Mouse (Mus musculus) embryonic facial prominence, embryonic 14.5 days (tissue): ENCODE measurements around the gene Eno2. TPM values are rescaled to one million over a fixed set of nuclear protein-coding genes. Genes with fewer than 3 reads are reported as not detected.

ENCODE experiments used
- ATAC-seq: fragments of 200-750 bp; cut with Nextera tagmentation; 2 replicates; pipeline ENCODE4 v1.8.0; 2017; ENCODE audit warnings: low read depth, moderate number of reproducible peaks, moderate TSS enrichment
- DNase-seq: peaks from one replicate; pipeline ENCODE4 v3.0.0-alpha.2; 2015; ENCODE audit warnings: low spot score
- H3K27ac ChIP-seq: fragments of 300-500 bp; sonication (generic); replicated peaks from 2 replicates; pipeline ENCODE4 v1.5.1; 2014; ENCODE audit warnings: low read depth, mild to moderate bottlenecking, low read length, moderate library complexity
- H3K27me3 ChIP-seq: fragments of 300-500 bp; sonication (generic); replicated peaks from 2 replicates; pipeline ENCODE4 v1.6.1; 2014; ENCODE audit warnings: low read length; ENCODE audit not compliant: control insufficient read depth, insufficient read depth
- H3K36me3 ChIP-seq: fragments of 300-500 bp; sonication (generic); 2 replicates; pipeline ENCODE4 v1.6.1; 2014; ENCODE audit warnings: low read length, mixed read lengths; ENCODE audit not compliant: control insufficient read depth, insufficient read depth
- H3K4me1 ChIP-seq: fragments of 300-500 bp; sonication (generic); 2 replicates; pipeline ENCODE4 v1.6.1; 2014; ENCODE audit warnings: antibody characterized with exemption, low read length; ENCODE audit not compliant: control insufficient read depth, insufficient read depth
- H3K4me2 ChIP-seq: fragments of 300-500 bp; sonication (generic); 2 replicates; pipeline ENCODE4 v1.6.1; 2014; ENCODE audit warnings: low read depth, mild to moderate bottlenecking, low read length, moderate library complexity, mixed read lengths
- H3K4me3 ChIP-seq: fragments of 300-500 bp; sonication (generic); 2 replicates; pipeline ENCODE4 v1.5.1; 2014; ENCODE audit warnings: low read depth, mild to moderate bottlenecking, low read length
- H3K9ac ChIP-seq: fragments of 300-500 bp; sonication (generic); 2 replicates; pipeline ENCODE4 v1.6.1; 2014; ENCODE audit warnings: low read depth, mild to moderate bottlenecking, low read length, moderate library complexity, mixed read lengths
- H3K9me3 ChIP-seq: fragments of 300-500 bp; sonication (generic); 2 replicates; pipeline ENCODE4 v1.6.1; 2016; ENCODE audit warnings: low read length; ENCODE audit not compliant: control insufficient read depth
- WGBS: fragments of 180-500 bp; shearing (Covaris S2); extraction: QIAGEN DNeasy Blood & Tissue Kit; methylation state at CpG from one replicate; pipeline ENCODE4 v1.1.7; 2014; 5-methylcytosine and 5-hydroxymethylcytosine counted together
- polyA plus RNA-seq: library from polyadenylated mRNA; unstranded; fragments of >200 nt; fragmentation: Nextera tagmentation; extraction: Ambion mirVana; gene quantifications from 2 replicates; pipeline ENCODE4 v1.2.1, GENCODE M21; 2014

Eno2 gene
- polyA plus RNA-seq, 1 experiment from 2014 or later: 11.2 TPM

DNA sequence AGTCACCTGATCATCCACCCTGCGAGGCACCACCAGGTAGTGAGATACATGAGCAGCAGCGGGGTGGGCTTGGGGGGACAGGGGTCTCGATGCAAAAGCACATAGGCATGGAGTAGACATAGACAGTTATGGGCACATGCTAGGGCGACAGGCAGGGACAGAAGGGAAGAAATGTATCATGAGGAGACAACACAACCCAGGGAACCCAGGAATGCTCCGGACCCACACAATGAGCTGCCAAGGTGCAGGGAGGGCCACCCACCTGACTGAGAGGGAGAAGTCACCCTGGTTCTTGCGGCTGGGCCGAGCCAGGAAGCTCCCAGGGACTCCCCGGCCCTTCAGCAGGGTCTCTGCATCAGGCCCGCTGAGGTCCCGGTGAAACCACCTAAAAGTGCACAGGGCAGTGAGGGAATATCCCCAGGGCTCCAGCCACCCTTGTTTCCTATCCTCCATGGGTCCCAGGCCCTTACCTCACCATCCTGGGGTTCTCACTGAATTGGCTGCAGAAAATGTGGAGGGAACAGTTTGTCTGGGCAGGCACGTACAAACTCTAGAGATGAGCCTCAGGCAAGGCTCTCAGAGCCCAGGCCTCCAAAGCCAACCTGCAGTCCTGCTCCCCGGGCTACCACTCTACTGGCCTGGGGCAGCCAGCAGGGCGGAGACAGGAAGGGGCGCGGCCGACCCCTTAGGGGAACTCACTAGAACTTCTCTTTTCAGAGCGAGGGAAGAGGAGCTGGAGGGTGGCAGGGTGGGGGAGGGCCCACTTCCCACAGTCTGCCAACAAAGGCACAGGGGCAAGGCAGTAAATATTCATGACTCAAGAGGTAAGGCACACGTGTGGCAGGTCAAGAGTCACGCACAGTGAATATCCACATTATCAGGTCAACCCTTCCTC is 36.8 kb downstream of the Eno2 start:
- no peak overlapping the region for H3K9ac ChIP-seq
- no peak for ATAC-seq

DNA sequence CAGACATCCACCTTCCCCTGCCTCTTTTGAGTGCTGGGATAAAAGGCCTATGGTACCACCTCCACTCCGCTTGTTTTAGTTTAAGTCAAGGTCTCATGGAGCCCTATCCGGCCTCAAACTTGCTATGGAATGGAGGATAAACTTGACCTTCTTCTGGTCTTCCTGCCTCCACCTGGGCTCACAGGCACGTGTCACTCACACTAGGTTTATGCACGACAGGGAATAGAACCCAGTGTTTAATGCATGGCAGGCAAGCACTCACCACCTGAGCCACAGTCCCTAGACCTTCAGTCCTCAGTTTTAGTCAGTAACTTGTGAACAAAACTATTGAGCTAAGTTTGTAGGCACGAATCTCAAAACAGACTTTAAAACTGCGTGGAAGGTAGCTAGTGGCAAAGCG is 38.4 kb downstream of the Eno2 start:
- H3K9me3 ChIP-seq: no peaks in the 10 kb centered on the region
- H3K4me1 ChIP-seq: no peaks in the 10 kb centered on the region
- H3K36me3 ChIP-seq: no peaks in the 10 kb centered on the region
- no peak overlapping the region for H3K27ac ChIP-seq
- ATAC-seq (no peak), DNase-seq (no peak)
- whole genome bisulfite sequencing: 79% methylated on average over 7 of the region's 7 CpGs
- no peak overlapping the region for H3K4me3 ChIP-seq
- H3K27me3 ChIP-seq: no peaks in the 10 kb centered on the region
- no peak overlapping the region for H3K9ac ChIP-seq
- H3K4me2 ChIP-seq: no peak overlapping the region

More for the DNA sequence above, 36.8 kb downstream of the Eno2 start:
- Histone ChIP-seq H3K4me2 (no peak overlapping the region), H3K4me1 (no peaks in the 10 kb centered on the region), H3K27ac (no peak overlapping the region), H3K4me3 (no peak overlapping the region), H3K9me3 (no peaks in the 10 kb centered on the region), H3K36me3 (no peaks in the 10 kb centered on the region), H3K27me3 (no peaks in the 10 kb centered on the region)
- DNase-seq: no peak
- WGBS: 44% methylated on average over 16 of the region's 19 CpGs

DNA sequence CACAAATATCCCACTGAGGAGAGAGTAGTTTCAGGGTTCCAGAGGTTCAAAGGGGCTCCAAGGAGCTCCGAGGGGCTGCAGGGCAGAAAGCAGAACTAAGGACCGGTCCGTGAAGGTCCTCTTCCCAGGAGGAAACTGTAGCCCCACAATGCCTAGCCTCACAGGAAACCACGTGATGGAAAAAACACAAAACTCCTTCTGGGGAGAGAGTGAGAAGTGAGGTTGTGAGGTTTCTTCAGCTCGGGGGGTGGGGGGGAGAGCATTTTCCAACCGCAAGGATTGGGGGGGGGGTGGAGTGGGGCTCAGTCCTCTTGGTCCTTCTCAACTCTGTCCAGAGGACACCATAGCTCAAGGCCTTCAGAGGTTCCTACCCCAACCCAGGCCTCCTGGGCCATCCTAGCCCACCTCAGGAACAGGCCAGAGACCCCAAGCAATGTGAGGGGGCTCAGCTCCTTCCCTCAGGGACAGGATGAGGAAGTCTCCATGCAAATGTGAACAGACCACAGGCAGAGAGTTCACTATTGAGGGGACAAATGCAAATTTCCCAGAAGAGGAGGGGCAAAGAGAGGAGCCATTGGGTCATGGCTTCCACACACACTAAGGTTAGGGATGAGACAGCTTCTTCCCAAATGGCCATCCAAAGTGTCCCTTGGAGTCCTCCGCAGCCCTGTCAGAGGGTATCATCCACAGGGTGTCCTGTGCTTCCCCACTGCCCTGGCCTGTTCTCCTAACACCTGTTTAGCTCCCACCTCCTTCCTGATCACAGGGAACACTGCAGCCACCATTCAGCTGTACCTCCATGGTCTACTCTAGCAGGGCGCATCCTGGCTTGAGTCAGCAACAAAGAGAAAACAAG is 39.4 kb downstream of the Eno2 start:
- ATAC-seq: no peak
- 73% methylated on average over 8 of the region's 8 CpGs for WGBS
- no peak overlapping the region for H3K9ac ChIP-seq

DNA sequence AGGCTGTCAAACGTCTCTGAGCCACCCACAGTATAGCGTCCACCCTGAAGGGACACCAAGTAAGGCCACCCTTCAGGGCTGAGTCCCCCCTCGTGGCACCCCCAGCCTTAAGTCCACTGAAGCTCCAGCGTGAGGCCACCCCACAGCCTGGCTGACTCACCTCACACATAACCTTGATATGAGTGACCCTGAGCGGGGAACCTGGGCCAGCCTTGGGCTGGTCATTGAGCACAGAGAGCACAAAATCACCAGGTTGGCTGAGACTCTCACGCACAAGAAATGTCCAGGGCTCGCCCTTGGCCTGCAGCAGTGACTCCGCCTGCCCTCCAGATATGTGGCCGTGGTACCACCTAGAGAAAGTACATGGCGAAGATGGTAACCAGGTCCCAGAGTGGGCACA is 40.9 kb downstream of the Eno2 start:
- H3K36me3 ChIP-seq: no peaks in the 10 kb centered on the region
- no peak overlapping the region for H3K9ac ChIP-seq
- 85% methylated on average over 10 of the region's 10 CpGs for WGBS
- no peak overlapping the region for H3K4me2 ChIP-seq
- H3K4me1 ChIP-seq: no peaks in the 10 kb centered on the region
- H3K27me3 ChIP-seq: no peaks in the 10 kb centered on the region
- no peak for DNase-seq
- no peak overlapping the region for H3K4me3 ChIP-seq
- no peaks in the 10 kb centered on the region for H3K9me3 ChIP-seq
- ATAC-seq: no peak
- no peak overlapping the region for H3K27ac ChIP-seq

More for the DNA sequence above, 39.4 kb downstream of the Eno2 start:
- Histone ChIP-seq H3K27ac (no peak overlapping the region), H3K9me3 (no peaks in the 10 kb centered on the region), H3K4me2 (no peak overlapping the region), H3K27me3 (no peaks in the 10 kb centered on the region), H3K4me1 (no peaks in the 10 kb centered on the region), H3K4me3 (no peak overlapping the region), H3K36me3 (no peaks in the 10 kb centered on the region)
- no peak for DNase-seq

GRCm38 (mm10) chr6:124724472-124724871 is 45.0 kb downstream of the Eno2 start:
- ATAC-seq: no peak

GRCm38 (mm10) chr6:124723541-124723940 is 45.9 kb downstream of the Eno2 start:
- 78% methylated on average over 8 of the region's 8 CpGs for WGBS
- no peak for ATAC-seq
- no peaks in the 10 kb centered on the region for H3K4me1 ChIP-seq
- no peak overlapping the region for H3K27ac ChIP-seq
- H3K36me3 ChIP-seq: no peaks in the 10 kb centered on the region
- no peak overlapping the region for H3K4me2 ChIP-seq
- no peaks in the 10 kb centered on the region for H3K9me3 ChIP-seq
- DNase-seq: no peak
- no peak overlapping the region for H3K4me3 ChIP-seq
- H3K27me3 ChIP-seq: no peaks in the 10 kb centered on the region
- H3K9ac ChIP-seq: no peak overlapping the region

More at GRCm38 (mm10) chr6:124724472-124724871, 45.0 kb downstream of the Eno2 start:
- Histone ChIP-seq H3K4me3 (no peak overlapping the region), H3K4me2 (no peak overlapping the region), H3K4me1 (no peaks in the 10 kb centered on the region), H3K27me3 (no peaks in the 10 kb centered on the region), H3K36me3 (no peaks in the 10 kb centered on the region), H3K9me3 (no peaks in the 10 kb centered on the region), H3K9ac (no peak overlapping the region), H3K27ac (no peak overlapping the region)
- no peak for DNase-seq
- 81% methylated on average over 10 of the region's 10 CpGs for WGBS

GRCm38 (mm10) chr6:124722876-124723473 is 46.5 kb downstream of the Eno2 start:
- Histone ChIP-seq H3K27me3 (no peaks in the 10 kb centered on the region), H3K9me3 (no peaks in the 10 kb centered on the region), H3K4me2 (no peak overlapping the region), H3K4me3 (no peak overlapping the region), H3K9ac (no peak overlapping the region), H3K4me1 (no peaks in the 10 kb centered on the region), H3K36me3 (no peaks in the 10 kb centered on the region), H3K27ac (no peak overlapping the region)
- no peak for ATAC-seq
- WGBS: 83% methylated on average over 6 of the region's 6 CpGs
- DNase-seq: no peak

GRCm38 (mm10) chr6:124720904-124721303 is 48.6 kb downstream of the Eno2 start:
- ATAC-seq: no peak
- peak overlapping the region; percentile 16; the same call in 1 of the 2 replicates for H3K9ac ChIP-seq
- WGBS: 69% methylated on average over 11 of the region's 11 CpGs

More at GRCm38 (mm10) chr6:124720904-124721303, 48.6 kb downstream of the Eno2 start:
- Histone ChIP-seq H3K4me2 (no peak overlapping the region), H3K27me3 (no peaks in the 10 kb centered on the region), H3K9me3 (no peaks in the 10 kb centered on the region), H3K4me1 (no peaks in the 10 kb centered on the region), H3K36me3 (peaks cover 20% of the 10 kb centered on the region), H3K27ac (no peak overlapping the region), H3K4me3 (no peak overlapping the region)
- DNase-seq: no peak
